Mouse (Mus musculus) liver, adult 2 months (tissue): ENCODE measurements at regions not wholly inside any gene's neighbourhood (a gene's known extent, or its start where the extent isn't known, plus 50 kb on each side); places are given as distances from the start of the nearest gene placed in this dataset.

Experiments
- DNase-seq: peaks from one replicate; pipeline ENCODE4 v3.0.0-alpha.2; 2011; ENCODE audit warnings: low read depth, low spot score; ENCODE audit errors: extremely low read depth
- H3K27ac ChIP-seq: fragments of 200-500 bp; replicated peaks from 2 replicates; pipeline ENCODE4 v1.5.1; 2012; ENCODE audit warnings: low read depth, mild to moderate bottlenecking, control low read depth, inconsistent platforms, low read length; ENCODE audit not compliant: insufficient read depth
- H3K27me3 ChIP-seq: fragments of 200-500 bp; 2 replicates; pipeline ENCODE4 v1.6.1; 2012; ENCODE audit warnings: mild to moderate bottlenecking, moderate library complexity, low read length, inconsistent platforms; ENCODE audit not compliant: control insufficient read depth, insufficient read depth
- H3K36me3 ChIP-seq: fragments of 200-500 bp; 2 replicates; pipeline ENCODE4 v1.6.1; 2012; ENCODE audit warnings: low read length, inconsistent platforms; ENCODE audit not compliant: control insufficient read depth, insufficient read depth
- H3K4me1 ChIP-seq: fragments of 200-500 bp; 2 replicates; pipeline ENCODE4 v1.6.1; 2011; ENCODE audit warnings: low read length; ENCODE audit not compliant: control insufficient read depth, insufficient read depth
- H3K4me3 ChIP-seq: fragments of 200-500 bp; 2 replicates; pipeline ENCODE4 v1.5.1; 2011; ENCODE audit warnings: low read depth, mild to moderate bottlenecking, control low read depth, low read length, moderate library complexity; ENCODE audit not compliant: insufficient read depth
- H3K79me2 ChIP-seq: fragments of 200-500 bp; 2 replicates; pipeline ENCODE4 v1.6.1; 2012; ENCODE audit warnings: inconsistent platforms, mild to moderate bottlenecking, low read length, moderate library complexity; ENCODE audit not compliant: control insufficient read depth, insufficient read depth
- H3K9ac ChIP-seq: fragments of 200-500 bp; 2 replicates; pipeline ENCODE4 v1.6.1; 2012; ENCODE audit warnings: low read depth, mild to moderate bottlenecking, control low read depth, inconsistent platforms, low read length
- CTCF ChIP-seq: fragments of 200-500 bp; IDR thresholded peaks from 2 replicates; pipeline ENCODE4 v1.5.1; 2011; ENCODE audit warnings: low read depth, low read length, control low read depth
- POLR2A ChIP-seq: fragments of 200-500 bp; IDR thresholded peaks from 2 replicates; pipeline ENCODE4 v1.6.1; 2011; ENCODE audit warnings: low read length, control low read depth; ENCODE audit not compliant: insufficient read depth; ENCODE audit errors: extremely low read depth
- WGBS: fragments of 180-500 bp; shearing (Covaris S2); methylation state at CpG from one replicate; pipeline ENCODE4 v1.1.7; 2018; 5-methylcytosine and 5-hydroxymethylcytosine counted together

- Histone ChIP-seq H3K27ac (no peak overlapping the region), H3K4me3 (no peak overlapping the region), H3K4me1 (no peaks in the 10 kb centered on the region), H3K79me2 (no peaks in the 10 kb centered on the region), H3K9ac (no peak overlapping the region), H3K36me3 (no peaks in the 10 kb centered on the region), H3K27me3 (no peaks in the 10 kb centered on the region)
- WGBS, result 46% methylated on average over 3 of the region's 3 CpGs
- DNase-seq, result peak; percentile 8
- no peak for TF ChIP-seq POLR2A
- no peak for TF ChIP-seq CTCF
Measured at GRCm38 (mm10) chr2:107869304-107869958, 579.0 kb downstream of the Kcna4 start.

- Histone ChIP-seq H3K27ac (no peak overlapping the region), H3K27me3 (no peaks in the 10 kb centered on the region), H3K36me3 (no peaks in the 10 kb centered on the region), H3K4me1 (no peaks in the 10 kb centered on the region), H3K4me3 (no peak overlapping the region), H3K79me2 (no peaks in the 10 kb centered on the region), H3K9ac (no peak overlapping the region)
- DNase-seq, result peak; percentile 19
- TF ChIP-seq POLR2A, result no peak
- peak; percentile 31; the same call in 1 of the 2 replicates for TF ChIP-seq CTCF
- 16% methylated on average over 2 of the region's 2 CpGs for WGBS
Measured at GRCm38 (mm10) chr2:107879663-107880062, 589.2 kb downstream of the Kcna4 start.

GRCm38 (mm10) chr2:107886063-107886762 lies 595.8 kb downstream of the Kcna4 start:
- H3K36me3 ChIP-seq, result no peaks in the 10 kb centered on the region
- H3K9ac ChIP-seq, result no peak overlapping the region
- no peak overlapping the region for H3K27ac ChIP-seq
- TF ChIP-seq CTCF (no peak), POLR2A (no peak)
- WGBS, result 76% methylated on average over 3 of the region's 3 CpGs
- H3K27me3 ChIP-seq, result no peaks in the 10 kb centered on the region
- no peaks in the 10 kb centered on the region for H3K79me2 ChIP-seq
- no peak for DNase-seq
- H3K4me1 ChIP-seq, result no peaks in the 10 kb centered on the region
- H3K4me3 ChIP-seq, result no peak overlapping the region

- no peak overlapping the region for H3K9ac ChIP-seq
- no peak overlapping the region for H3K4me3 ChIP-seq
- no peaks in the 10 kb centered on the region for H3K79me2 ChIP-seq
- H3K27ac ChIP-seq, result no peak overlapping the region
- H3K27me3 ChIP-seq, result no peaks in the 10 kb centered on the region
- no peaks in the 10 kb centered on the region for H3K36me3 ChIP-seq
- TF ChIP-seq POLR2A, result no peak
- TF ChIP-seq CTCF, result no peak
- DNase-seq, result no peak
- no peaks in the 10 kb centered on the region for H3K4me1 ChIP-seq
Measured at GRCm38 (mm10) chr2:107888245-107888644, 597.8 kb downstream of the Kcna4 start.

GRCm38 (mm10) chr2:107925116-107925515 lies 634.7 kb downstream of the Kcna4 start:
- no peaks in the 10 kb centered on the region for H3K27me3 ChIP-seq
- 85% methylated on average over 2 of the region's 2 CpGs for WGBS

GRCm38 (mm10) chr2:107926606-107927005 lies 636.2 kb downstream of the Kcna4 start:
- TF ChIP-seq CTCF (no peak), POLR2A (no peak)
- no peak overlapping the region for H3K9ac ChIP-seq
- H3K27me3 ChIP-seq, result no peaks in the 10 kb centered on the region
- no peaks in the 10 kb centered on the region for H3K36me3 ChIP-seq
- no peak overlapping the region for H3K4me3 ChIP-seq
- WGBS, result 38% methylated on average over 1 of the region's 1 CpGs
- H3K4me1 ChIP-seq, result no peaks in the 10 kb centered on the region
- H3K27ac ChIP-seq, result no peak overlapping the region
- H3K79me2 ChIP-seq, result no peaks in the 10 kb centered on the region
- peak; percentile 57 for DNase-seq

More at GRCm38 (mm10) chr2:107925116-107925515, 634.7 kb downstream of the Kcna4 start:
- no peak overlapping the region for H3K9ac ChIP-seq
- H3K36me3 ChIP-seq, result no peaks in the 10 kb centered on the region
- H3K4me1 ChIP-seq, result no peaks in the 10 kb centered on the region
- H3K27ac ChIP-seq, result no peak overlapping the region
- H3K4me3 ChIP-seq, result no peak overlapping the region
- TF ChIP-seq CTCF, result no peak
- no peak for TF ChIP-seq POLR2A
- no peak for DNase-seq
- H3K79me2 ChIP-seq, result no peaks in the 10 kb centered on the region
